Mouse (Mus musculus): ENCODE data around the gene Atp2c2. TPM values are rescaled to one million over a fixed set of nuclear protein-coding genes. Genes with fewer than 3 reads are reported as not detected.
A peak's percentile ranks its signal among the peaks of the same experiment; 100 is the strongest.

Atp2c2 gene
- polyA plus RNA-seq, 1 experiment from 2014 or later: 7.7 TPM

- DNase-seq (ENCODE audit: low spot score): peak; percentile 35
- Histone ChIP-seq H3K36me3 (ENCODE audit: control insufficient read depth, insufficient read depth, low read length) (no peaks in the 10 kb centered on the region), H3K4me3 (ENCODE audit: low read depth, low read length) (no peak overlapping the region), H3K27me3 (ENCODE audit: control insufficient read depth, insufficient read depth, low read length) (no peaks in the 10 kb centered on the region), H3K4me1 (replicated peaks; ENCODE audit: control insufficient read depth, insufficient read depth) (peaks cover 3% of the 10 kb centered on the region; the same call in 1 of the 2 replicates), H3K4me2 (replicated peaks; ENCODE audit: low read depth) (no peak overlapping the region), H3K9ac (ENCODE audit: low read length) (no peak overlapping the region), H3K9me3 (ENCODE audit: control insufficient read depth, low read length) (no peaks in the 10 kb centered on the region), H3K27ac (replicated peaks) (no peak overlapping the region)
- no peak for ATAC-seq (ENCODE audit: low FRiP score, low TSS enrichment)
- WGBS: 78% methylated on average over 10 of the region's 11 CpGs
- TF ChIP-seq CTCF (IDR thresholded peaks at IDR 0.05; ENCODE audit: low read depth) (peak; percentile 62), EP300 (optimal IDR thresholded peaks at IDR 0.05) (no peak)
These were observed 25.7 kb upstream of the Atp2c2 start for GRCm38 (mm10) chr8:119673976-119674555.

- Histone ChIP-seq H3K4me2 (replicated peaks; ENCODE audit: low read depth) (no peak overlapping the region), H3K4me1 (replicated peaks; ENCODE audit: control insufficient read depth, insufficient read depth) (peaks cover 3% of the 10 kb centered on the region; the same call in 1 of the 2 replicates), H3K27me3 (ENCODE audit: control insufficient read depth, insufficient read depth, low read length) (no peaks in the 10 kb centered on the region), H3K36me3 (ENCODE audit: control insufficient read depth, insufficient read depth, low read length) (no peaks in the 10 kb centered on the region), H3K9ac (ENCODE audit: low read length) (no peak overlapping the region), H3K9me3 (ENCODE audit: control insufficient read depth, low read length) (no peaks in the 10 kb centered on the region), H3K27ac (replicated peaks) (no peak overlapping the region), H3K4me3 (ENCODE audit: low read depth, low read length) (no peak overlapping the region)
- no peak for ATAC-seq (ENCODE audit: low FRiP score, low TSS enrichment)
- no peak for DNase-seq (ENCODE audit: low spot score)
- 82% methylated on average over 5 of the region's 5 CpGs for WGBS
- TF ChIP-seq CTCF (IDR thresholded peaks at IDR 0.05; ENCODE audit: low read depth) (no peak), EP300 (optimal IDR thresholded peaks at IDR 0.05) (no peak)
These were observed 24.4 kb upstream of the Atp2c2 start for GRCm38 (mm10) chr8:119675457-119675856.

- DNase-seq (ENCODE audit: low spot score) (peak; percentile 91), ATAC-seq (ENCODE audit: low FRiP score, low TSS enrichment) (peak; percentile 51)
- H3K4me3 ChIP-seq (ENCODE audit: low read depth, low read length): no peak overlapping the region
- no peaks in the 10 kb centered on the region for H3K27me3 ChIP-seq (ENCODE audit: control insufficient read depth, insufficient read depth, low read length)
- peaks cover 3% of the 10 kb centered on the region; the same call in 1 of the 2 replicates for H3K4me1 ChIP-seq (replicated peaks; ENCODE audit: control insufficient read depth, insufficient read depth)
- H3K9me3 ChIP-seq (ENCODE audit: control insufficient read depth, low read length): no peaks in the 10 kb centered on the region
- H3K9ac ChIP-seq (ENCODE audit: low read length): no peak overlapping the region
- WGBS: 8% methylated on average over 8 of the region's 8 CpGs
- H3K27ac ChIP-seq (replicated peaks): no peak overlapping the region
- TF ChIP-seq CTCF (IDR thresholded peaks at IDR 0.05; ENCODE audit: low read depth): peak; percentile 99
- no peak for TF ChIP-seq EP300 (optimal IDR thresholded peaks at IDR 0.05)
- no peak overlapping the region for H3K4me2 ChIP-seq (replicated peaks; ENCODE audit: low read depth)
- no peaks in the 10 kb centered on the region for H3K36me3 ChIP-seq (ENCODE audit: control insufficient read depth, insufficient read depth, low read length)
These were observed 23.4 kb upstream of the Atp2c2 start for GRCm38 (mm10) chr8:119676389-119676788.

DNA sequence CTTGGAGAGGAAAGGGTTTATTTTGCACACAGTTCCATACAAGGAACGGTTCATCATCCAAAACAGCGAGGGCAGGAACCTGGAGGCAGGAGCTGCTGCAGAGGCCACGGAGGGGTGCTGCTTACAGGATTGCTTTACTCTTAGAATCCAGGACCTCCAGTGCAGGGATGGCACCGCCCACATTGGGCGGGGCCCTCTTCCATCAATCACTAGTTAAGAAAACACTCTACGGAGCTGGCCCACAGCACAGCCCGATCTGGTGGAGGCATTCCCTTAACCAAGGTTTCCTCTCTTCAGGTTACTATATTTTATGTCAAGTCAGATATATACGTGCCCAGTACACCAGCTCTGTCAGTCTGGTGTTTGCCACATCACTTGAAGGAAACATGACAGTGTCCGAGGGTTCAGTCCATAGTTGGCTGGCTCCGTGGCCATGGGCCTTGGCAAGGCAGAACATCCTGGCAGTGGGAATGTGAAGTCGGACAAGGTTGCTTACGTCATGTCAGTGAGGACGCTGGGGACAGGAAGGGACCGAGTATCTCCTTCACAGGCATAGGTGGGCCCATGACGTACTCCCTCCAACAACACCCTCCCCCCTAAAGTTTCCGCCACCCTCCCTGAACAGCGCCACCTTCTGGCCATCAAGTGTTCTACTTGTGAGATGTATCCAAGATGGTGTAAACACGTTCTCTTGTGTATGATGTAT is 21.5 kb upstream of the Atp2c2 start:
- H3K4me1 ChIP-seq (replicated peaks; ENCODE audit: control insufficient read depth, insufficient read depth): peaks cover 3% of the 10 kb centered on the region; the same call in 1 of the 2 replicates
- whole genome bisulfite sequencing: 13% methylated on average over 18 of the region's 18 CpGs

GRCm38 (mm10) chr8:119679184-119679583 is 20.6 kb upstream of the Atp2c2 start:
- TF ChIP-seq CTCF (IDR thresholded peaks at IDR 0.05; ENCODE audit: low read depth) (no peak), EP300 (optimal IDR thresholded peaks at IDR 0.05) (no peak)
- no peaks in the 10 kb centered on the region for H3K36me3 ChIP-seq (ENCODE audit: control insufficient read depth, insufficient read depth, low read length)
- no peak overlapping the region for H3K4me3 ChIP-seq (ENCODE audit: low read depth, low read length)
- no peaks in the 10 kb centered on the region for H3K9me3 ChIP-seq (ENCODE audit: control insufficient read depth, low read length)
- H3K4me2 ChIP-seq (replicated peaks; ENCODE audit: low read depth): no peak overlapping the region
- DNase-seq (ENCODE audit: low spot score) (no peak), ATAC-seq (ENCODE audit: low FRiP score, low TSS enrichment) (no peak)
- H3K9ac ChIP-seq (ENCODE audit: low read length): no peak overlapping the region
- WGBS: 60% methylated on average over 9 of the region's 14 CpGs
- H3K27me3 ChIP-seq (ENCODE audit: control insufficient read depth, insufficient read depth, low read length): no peaks in the 10 kb centered on the region
- H3K4me1 ChIP-seq (replicated peaks; ENCODE audit: control insufficient read depth, insufficient read depth): peaks cover 3% of the 10 kb centered on the region; the same call in 1 of the 2 replicates
- H3K27ac ChIP-seq (replicated peaks): no peak overlapping the region

More for the DNA sequence above, 21.5 kb upstream of the Atp2c2 start:
- ATAC-seq (ENCODE audit: low FRiP score, low TSS enrichment) (peak; percentile 54), DNase-seq (ENCODE audit: low spot score) (peak; percentile 61)
- H3K9me3 ChIP-seq (ENCODE audit: control insufficient read depth, low read length): no peaks in the 10 kb centered on the region
- no peak overlapping the region for H3K27ac ChIP-seq (replicated peaks)
- H3K36me3 ChIP-seq (ENCODE audit: control insufficient read depth, insufficient read depth, low read length): no peaks in the 10 kb centered on the region
- H3K9ac ChIP-seq (ENCODE audit: low read length): no peak overlapping the region
- no peaks in the 10 kb centered on the region for H3K27me3 ChIP-seq (ENCODE audit: control insufficient read depth, insufficient read depth, low read length)
- H3K4me2 ChIP-seq (replicated peaks; ENCODE audit: low read depth): peak overlapping the region; percentile 27
- H3K4me3 ChIP-seq (ENCODE audit: low read depth, low read length): no peak overlapping the region
- no peak for TF ChIP-seq EP300 (optimal IDR thresholded peaks at IDR 0.05)
- peak; percentile 81 for TF ChIP-seq CTCF (IDR thresholded peaks at IDR 0.05; ENCODE audit: low read depth)

DNA sequence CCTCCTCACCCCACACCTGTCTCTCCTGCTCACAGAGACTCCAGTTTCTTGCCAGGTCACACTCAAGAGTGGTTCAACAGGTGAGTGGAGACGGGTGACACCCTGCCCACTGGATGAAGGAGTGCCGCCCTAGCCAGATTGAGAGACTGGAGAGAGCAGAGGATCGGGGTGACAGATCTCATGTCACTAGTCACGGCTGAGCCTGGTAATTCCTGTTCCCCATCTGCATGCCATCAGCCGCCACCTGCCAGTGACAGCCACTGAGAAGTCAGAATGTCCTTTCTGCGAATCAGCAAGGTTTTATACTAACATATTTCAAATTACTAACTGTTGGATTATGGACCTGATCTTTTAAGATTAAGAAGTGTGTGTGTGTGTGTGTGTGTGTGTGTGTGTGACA is 9.2 kb upstream of the Atp2c2 start:
- no peak overlapping the region for H3K4me2 ChIP-seq (replicated peaks; ENCODE audit: low read depth)
- no peak for ATAC-seq (ENCODE audit: low FRiP score, low TSS enrichment)

More for the DNA sequence above, 9.2 kb upstream of the Atp2c2 start:
- Histone ChIP-seq H3K9me3 (ENCODE audit: control insufficient read depth, low read length) (no peaks in the 10 kb centered on the region), H3K27me3 (ENCODE audit: control insufficient read depth, insufficient read depth, low read length) (no peaks in the 10 kb centered on the region), H3K4me1 (replicated peaks; ENCODE audit: control insufficient read depth, insufficient read depth) (no peaks in the 10 kb centered on the region), H3K4me3 (ENCODE audit: low read depth, low read length) (no peak overlapping the region), H3K36me3 (ENCODE audit: control insufficient read depth, insufficient read depth, low read length) (no peaks in the 10 kb centered on the region), H3K9ac (ENCODE audit: low read length) (no peak overlapping the region), H3K27ac (replicated peaks) (peak overlapping the region; percentile 56; the same call in 1 of the 2 replicates)
- DNase-seq (ENCODE audit: low spot score): no peak
- 58% methylated on average over 6 of the region's 6 CpGs for WGBS
- no peak for TF ChIP-seq CTCF (IDR thresholded peaks at IDR 0.05; ENCODE audit: low read depth)
- TF ChIP-seq EP300 (optimal IDR thresholded peaks at IDR 0.05): no peak
